Mouse (Mus musculus) megakaryocyte-erythroid progenitor cell, adult 5 weeks (primary cell): ENCODE measurements around the gene H2-DMb1. TPM values are rescaled to one million over a fixed set of nuclear protein-coding genes. Genes with fewer than 3 reads are reported as not detected.

Experiments used
- polyA plus RNA-seq: library from polyadenylated mRNA; stranded (reverse); fragments of >175 nt; gene quantifications from 2 replicates; pipeline ENCODE4 v1.2.3, GENCODE M21; 2012

The H2-DMb1 gene
- 42.5 and 51.0 TPM in 2 replicates for polyA plus RNA-seq

GRCm38 (mm10) chr17:34152923-34153322, at the start of gene H2-DMb1:
H2-DMb1 (plus strand) TSS chr17:34153072.

GRCm38 (mm10) chr17:34119249-34120179, 33.4 kb upstream of the H2-DMb1 start, which contains the start of gene H2-DMa:
H2-DMa (plus strand) TSS chr17:34119541.

DNA sequence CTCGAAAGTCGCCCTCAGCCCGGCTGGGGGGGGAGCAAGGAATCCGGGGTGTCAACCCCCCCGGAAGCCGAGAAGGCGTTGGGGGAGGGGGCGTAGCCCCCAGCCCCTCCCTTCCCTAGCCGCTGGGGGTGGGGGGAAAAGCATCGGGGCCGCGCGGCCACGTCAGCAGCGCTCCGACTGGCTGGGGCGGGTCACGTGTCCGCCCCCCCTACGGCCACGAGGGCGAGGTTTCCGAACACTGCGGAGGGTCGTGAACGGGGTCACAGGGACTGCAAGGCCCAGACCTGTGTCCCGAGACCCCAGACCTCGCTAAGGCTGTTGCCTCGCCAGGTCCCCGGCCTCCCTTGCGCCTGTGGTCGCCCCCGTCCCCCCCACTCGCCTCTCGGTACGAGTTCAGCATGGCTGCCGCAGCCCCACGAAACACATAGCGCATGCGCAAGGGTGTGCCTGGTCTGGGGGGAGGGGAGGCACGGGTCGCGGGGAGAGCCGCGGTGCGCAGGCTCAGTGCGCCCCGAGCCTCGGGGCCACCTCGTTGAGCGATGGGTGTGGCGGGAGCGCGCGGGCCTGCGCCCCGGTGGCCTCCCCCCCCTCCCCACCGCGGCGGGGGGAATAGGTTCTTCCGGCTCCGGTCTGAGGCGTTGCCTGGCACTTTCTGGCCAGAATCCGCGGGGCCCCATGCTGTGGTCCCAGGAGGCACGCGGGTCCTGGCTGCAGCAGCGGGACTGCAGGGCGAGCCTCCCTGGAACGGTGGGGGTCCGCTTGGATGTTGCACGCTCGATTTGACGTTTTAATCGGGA, 30.5 kb upstream of the H2-DMb1 start, which contains the start of gene Brd2:
Gene Brd2 (minus strand): TSS at position 447 of the 797 bp plus-strand sequence.

GRCm38 (mm10) chr17:34143033-34143432, 9.8 kb upstream of the H2-DMb1 start, which contains the start of gene H2-DMb2:
H2-DMb2 (plus strand) TSS chr17:34143307.

GRCm38 (mm10) chr17:34187261-34187916, 34.5 kb downstream of the H2-DMb1 start, which contains the start of the genes Tap1 and Psmb9:
Tap1 (plus strand) TSS chr17:34187553.
Psmb9 (minus strand) TSS chr17:34187764.

GRCm38 (mm10) chr17:34196941-34197894, 44.3 kb downstream of the H2-DMb1 start, which contains the start of gene Psmb8:
Psmb8 (plus strand) TSS chr17:34197721.

DNA sequence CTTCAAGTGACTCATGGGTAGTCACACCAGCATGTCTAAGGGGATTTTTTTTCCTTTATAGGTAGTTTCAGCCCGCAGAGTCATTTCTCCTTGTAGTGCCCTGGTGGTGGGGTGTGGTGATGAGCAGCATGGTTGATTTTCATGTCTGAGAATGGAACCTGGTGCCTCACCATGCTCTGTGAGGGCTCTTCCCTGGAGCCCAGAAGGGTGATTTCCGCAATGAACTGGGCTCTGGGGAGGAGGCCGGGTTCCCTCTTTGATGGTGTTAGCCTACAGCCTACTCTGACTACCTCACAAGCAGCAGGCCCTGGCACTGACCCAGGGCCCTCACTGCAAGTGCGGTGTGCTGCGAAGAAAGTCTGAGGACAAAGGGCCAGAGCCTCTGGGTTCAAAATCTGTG, 50.6 kb downstream of the H2-DMb1 start, which contains the start of gene Tap2:
Gene Tap2 (plus strand): TSS at position 84 of the 400 bp plus-strand sequence.

Other genes with a start within 250 kb of the H2-DMb1 start
- gene Platr17, start 247.9 kb upstream of the H2-DMb1 start, polyA plus RNA-seq: 0.67 and 1.0 TPM in 2 replicates
- 45.6 and 53.3 TPM in 2 replicates for gene Daxx, start 243.7 kb upstream of the H2-DMb1 start, polyA plus RNA-seq
- gene Tapbp, start 237.2 kb upstream of the H2-DMb1 start, polyA plus RNA-seq: 748 and 750 TPM in 2 replicates
- 54.2 and 58.7 TPM in 2 replicates for gene Zbtb22, start 237.2 kb upstream of the H2-DMb1 start, polyA plus RNA-seq
- gene Rgl2, start 223.5 kb upstream of the H2-DMb1 start, polyA plus RNA-seq: 300 and 303 TPM in 2 replicates
- 332 and 390 TPM in 2 replicates for gene Pfdn6, start 212.7 kb upstream of the H2-DMb1 start, polyA plus RNA-seq
- 131 and 141 TPM in 2 replicates for gene Wdr46, start 212.4 kb upstream of the H2-DMb1 start, polyA plus RNA-seq
- gene B3galt4, start 201.6 kb upstream of the H2-DMb1 start, polyA plus RNA-seq: 12.5 and 21.8 TPM in 2 replicates
- 45.7 and 47.0 TPM in 2 replicates for gene Vps52, start 197.3 kb upstream of the H2-DMb1 start, polyA plus RNA-seq
- gene Rps18, start 197.1 kb upstream of the H2-DMb1 start, polyA plus RNA-seq: 788 and 958 TPM in 2 replicates
- 2,707 and 3,834 TPM in 2 replicates for gene H2-K1, start 152.7 kb upstream of the H2-DMb1 start, polyA plus RNA-seq
- gene Ring1, start 128.4 kb upstream of the H2-DMb1 start, polyA plus RNA-seq: 50.5 and 69.1 TPM in 2 replicates
- 73.4 and 93.4 TPM in 2 replicates for gene H2-Ke6, start 125.0 kb upstream of the H2-DMb1 start, polyA plus RNA-seq
- gene Slc39a7, start 121.4 kb upstream of the H2-DMb1 start, polyA plus RNA-seq: 124 and 129 TPM in 2 replicates
- 259 and 275 TPM in 2 replicates for gene Rxrb, start 121.3 kb upstream of the H2-DMb1 start, polyA plus RNA-seq
- 18.1 and 22.9 TPM in 2 replicates for gene Col11a2, start 113.6 kb upstream of the H2-DMb1 start, polyA plus RNA-seq
- 18.9 and 21.5 TPM in 2 replicates for gene H2-Oa, start 60.7 kb upstream of the H2-DMb1 start, polyA plus RNA-seq
- 87.7 and 91.4 TPM in 2 replicates for gene H2-DMa, start 33.5 kb upstream of the H2-DMb1 start, polyA plus RNA-seq
- 509 and 540 TPM in 2 replicates for gene Brd2, start 30.4 kb upstream of the H2-DMb1 start, polyA plus RNA-seq
- 3.6 and 4.5 TPM in 2 replicates for gene H2-DMb2, start 9.8 kb upstream of the H2-DMb1 start, polyA plus RNA-seq
- 141 TPM in 2 replicates for gene Tap1, start 34.5 kb downstream of the H2-DMb1 start, polyA plus RNA-seq
- 78.2 and 85.0 TPM in 2 replicates for gene Psmb9, start 34.7 kb downstream of the H2-DMb1 start, polyA plus RNA-seq
- 393 and 403 TPM in 2 replicates for gene Psmb8, start 44.6 kb downstream of the H2-DMb1 start, polyA plus RNA-seq
- 218 and 296 TPM in 2 replicates for gene Tap2, start 50.5 kb downstream of the H2-DMb1 start, polyA plus RNA-seq
- 10.4 and 14.9 TPM in 2 replicates for gene H2-Ob, start 85.8 kb downstream of the H2-DMb1 start, polyA plus RNA-seq
- gene H2-Ab1, start 104.6 kb downstream of the H2-DMb1 start, polyA plus RNA-seq: 360 and 375 TPM in 2 replicates
- 31.4 and 35.0 TPM in 2 replicates for gene H2-Aa, start 134.8 kb downstream of the H2-DMb1 start, polyA plus RNA-seq
- 53.5 and 61.7 TPM in 2 replicates for gene H2-Eb1, start 152.8 kb downstream of the H2-DMb1 start, polyA plus RNA-seq
- gene H2-Eb2, start 172.6 kb downstream of the H2-DMb1 start, polyA plus RNA-seq: 0.03 TPM in 1 of 2 replicates, not detected in the other
- gene Btnl2, start 201.8 kb downstream of the H2-DMb1 start, polyA plus RNA-seq: 0.02 TPM in 1 of 2 replicates, not detected in the other
- not detected in 2 replicates for gene Btnl1, start 224.1 kb downstream of the H2-DMb1 start, polyA plus RNA-seq
- 0.09 and 0.53 TPM in 2 replicates for gene BC051142, start 245.7 kb downstream of the H2-DMb1 start, polyA plus RNA-seq